Mouse (Mus musculus) ovary, postnatal 36 days (tissue): ENCODE results near the gene P2rx1.

Experiments used
- DNase-seq: peaks from one replicate; pipeline ENCODE4 v3.0.0; 2022; ENCODE audit warnings: low spot score, mixed read lengths

P2rx1 gene

DNA sequence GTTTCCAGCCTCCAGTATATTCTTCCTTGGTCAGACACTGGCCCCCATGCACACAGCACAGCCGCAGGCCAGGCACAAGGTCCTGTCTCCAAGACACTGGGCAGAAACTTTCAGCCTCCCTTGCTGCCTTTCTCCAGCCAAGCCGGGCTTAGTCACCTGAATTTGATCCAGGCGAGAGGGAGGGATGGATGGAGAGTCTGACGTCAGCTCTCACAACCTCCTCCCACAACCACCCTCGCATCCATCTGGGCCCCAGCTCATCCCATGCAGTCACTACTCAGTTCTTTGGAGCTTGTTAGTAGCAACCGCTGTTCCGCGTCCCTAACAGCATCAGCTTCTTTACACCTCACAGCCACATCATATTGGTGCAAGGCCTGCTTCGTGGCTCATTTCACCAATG, 24.2 kb downstream of the P2rx1 start:
- DNase-seq, result peak; percentile 20

- no peak for DNase-seq
These were observed 24.9 kb downstream of the P2rx1 start for GRCm38 (mm10) chr11:73023827-73024226.

DNA sequence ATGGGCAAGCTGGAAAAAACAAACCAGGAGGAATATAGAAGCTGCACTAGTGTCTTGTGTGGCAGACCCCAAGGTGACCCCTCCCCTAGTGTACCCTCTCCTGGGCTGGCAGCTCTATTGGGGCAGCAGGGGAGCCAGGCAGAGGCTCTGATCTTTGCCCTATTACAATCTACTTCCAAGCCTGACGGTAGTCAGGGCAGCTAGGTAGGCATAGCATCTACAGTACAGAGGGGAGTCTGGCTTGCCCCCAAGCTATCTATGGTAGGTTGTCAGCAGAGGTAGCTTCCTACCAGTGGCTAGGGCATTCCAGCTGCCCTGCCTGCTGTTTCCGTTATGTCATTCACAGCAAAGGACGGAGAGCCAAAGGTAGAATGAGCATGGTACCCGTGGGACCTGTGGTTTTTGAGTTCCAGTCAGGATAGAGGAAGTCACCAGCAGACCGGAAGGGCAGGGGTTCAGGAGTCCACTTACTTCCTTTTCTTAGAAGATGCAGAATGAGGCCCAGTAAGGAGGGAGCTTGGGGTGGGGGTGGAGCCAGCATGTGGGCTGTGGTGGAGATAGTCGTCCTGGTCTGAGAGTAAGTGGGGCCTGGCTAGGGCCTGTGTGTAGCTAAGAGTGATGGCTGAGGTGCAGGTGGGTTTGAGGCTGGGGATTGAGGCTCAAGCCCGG, 25.5 kb downstream of the P2rx1 start:
- DNase-seq, result no peak

GRCm38 (mm10) chr11:73026961-73027360, 28.1 kb downstream of the P2rx1 start:
- no peak for DNase-seq

GRCm38 (mm10) chr11:73030821-73031498, 32.1 kb downstream of the P2rx1 start:
- DNase-seq, result peak; percentile 81

GRCm38 (mm10) chr11:73031536-73031935, 32.6 kb downstream of the P2rx1 start:
- DNase-seq, result no peak

- no peak for DNase-seq
These were observed 37.2 kb downstream of the P2rx1 start for GRCm38 (mm10) chr11:73036077-73036476.

GRCm38 (mm10) chr11:73036889-73037288, 38.0 kb downstream of the P2rx1 start:
- no peak for DNase-seq

DNA sequence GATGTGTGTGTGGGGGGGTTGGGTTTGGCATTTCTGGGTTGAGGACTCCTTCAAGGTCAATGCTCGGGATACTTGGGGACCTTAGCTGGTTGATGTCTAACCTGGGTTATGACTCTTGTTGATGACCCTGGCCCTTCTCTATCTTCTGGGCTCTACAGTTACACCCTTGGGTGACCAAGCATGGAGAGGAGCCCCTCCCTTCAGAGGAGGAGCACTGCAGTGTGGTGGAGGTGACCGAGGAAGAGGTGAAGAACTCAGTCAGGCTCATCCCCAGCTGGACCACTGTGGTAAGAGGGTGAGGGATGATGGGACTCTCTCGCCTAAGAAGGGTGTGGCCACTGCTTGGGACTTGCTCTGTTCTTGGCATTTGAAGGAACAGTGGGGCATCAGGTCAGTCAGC, 38.8 kb downstream of the P2rx1 start:
- no peak for DNase-seq

GRCm38 (mm10) chr11:73039102-73039799, 40.3 kb downstream of the P2rx1 start:
- peak; percentile 38 for DNase-seq

- DNase-seq, result no peak
These were observed 45.4 kb downstream of the P2rx1 start for GRCm38 (mm10) chr11:73044229-73044755.

GRCm38 (mm10) chr11:73044789-73045188, 45.9 kb downstream of the P2rx1 start:
- no peak for DNase-seq

DNA sequence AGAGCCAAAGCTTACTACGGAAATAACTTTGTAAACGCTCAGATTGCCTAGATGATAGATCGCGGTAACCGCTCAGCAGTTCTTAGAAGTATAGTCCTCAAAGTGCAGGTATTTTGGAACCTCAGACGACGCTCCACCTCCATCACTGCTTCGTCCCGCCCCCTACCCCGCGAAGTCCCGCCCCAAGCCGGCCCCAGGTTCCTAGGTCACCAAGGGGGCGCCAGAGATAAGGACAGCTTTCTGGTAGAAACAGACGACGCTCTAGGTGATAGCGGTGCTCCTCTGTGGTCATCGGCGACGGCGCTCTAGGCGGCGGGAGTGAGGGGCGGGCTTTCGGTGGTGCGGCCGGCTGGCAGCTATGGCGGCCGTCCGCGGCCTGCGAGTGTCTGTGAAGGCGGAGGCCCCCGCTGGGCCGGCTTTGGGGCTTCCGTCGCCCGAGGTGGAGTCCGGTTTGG, 48.7 kb downstream of the P2rx1 start, which contains the start of gene Ncbp3:
TSS of gene Ncbp3 (plus strand) at position 242 of the 455 bp plus-strand sequence.
- DNase-seq, result peak; percentile 97

- no peak for DNase-seq
These were observed 49.4 kb downstream of the P2rx1 start for GRCm38 (mm10) chr11:73048030-73048876.

DNA sequence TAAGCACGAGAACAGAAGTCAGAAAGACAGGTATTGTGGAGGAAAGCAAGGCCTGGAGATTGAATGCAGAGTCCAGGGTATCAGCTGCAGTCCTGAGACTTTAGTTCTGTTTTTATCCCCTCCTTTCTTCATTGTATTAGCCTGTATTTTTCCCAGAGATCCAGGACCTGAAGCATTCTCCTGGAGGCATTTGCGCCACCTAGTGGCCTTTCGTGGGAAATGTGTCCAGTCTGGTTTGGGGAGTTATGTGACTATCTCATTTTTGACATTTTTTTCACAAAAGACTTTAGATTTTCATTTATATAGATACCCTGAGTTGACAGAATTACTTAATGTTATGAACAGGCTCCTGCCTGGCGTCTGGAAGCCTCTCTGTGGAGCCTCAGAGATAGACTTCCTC, 50.4 kb downstream of the P2rx1 start:
- peak; percentile 70 for DNase-seq

DNA sequence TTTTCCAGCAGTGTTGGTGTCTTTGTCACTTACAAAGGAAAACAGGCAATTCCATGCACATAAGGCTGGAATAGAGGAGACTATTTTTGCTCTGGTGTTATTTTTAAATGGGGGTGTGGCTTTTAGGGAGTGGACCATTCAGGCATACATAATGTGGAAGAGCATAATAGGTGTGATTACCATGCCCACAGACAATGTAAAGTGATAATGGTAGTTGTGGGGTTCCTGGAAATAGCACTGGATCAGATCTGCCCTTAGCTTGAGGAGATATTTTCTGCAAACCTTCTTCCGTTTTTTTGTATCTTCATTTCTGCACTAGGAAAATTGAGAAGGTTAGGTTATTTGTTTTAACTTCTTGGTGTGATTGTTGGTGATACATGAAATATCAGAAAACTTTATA, 53.9 kb downstream of the P2rx1 start:
- no peak for DNase-seq

DNA sequence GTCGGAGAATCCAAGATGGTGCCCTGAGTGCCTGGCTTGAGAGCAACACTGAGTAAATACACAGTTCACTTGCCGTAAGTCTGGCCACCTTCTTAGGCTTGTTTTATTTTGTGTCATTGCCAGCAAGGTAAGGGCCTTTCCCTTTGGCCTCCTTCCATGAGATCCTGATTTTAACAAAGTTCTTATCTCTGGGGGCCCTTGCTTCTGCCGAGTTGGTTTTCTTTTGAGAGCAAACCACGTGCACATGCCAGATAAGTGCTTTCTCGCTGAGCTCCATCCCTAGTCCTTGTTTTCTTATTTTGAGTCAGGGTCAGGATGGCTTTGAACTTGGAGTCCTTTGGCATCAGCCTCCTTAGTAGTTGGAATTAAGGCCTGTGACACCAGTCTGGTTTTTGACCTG, 58.8 kb downstream of the P2rx1 start:
- DNase-seq, result no peak

- DNase-seq, result no peak
These were observed 60.7 kb downstream of the P2rx1 start for GRCm38 (mm10) chr11:73059630-73060029.

DNA sequence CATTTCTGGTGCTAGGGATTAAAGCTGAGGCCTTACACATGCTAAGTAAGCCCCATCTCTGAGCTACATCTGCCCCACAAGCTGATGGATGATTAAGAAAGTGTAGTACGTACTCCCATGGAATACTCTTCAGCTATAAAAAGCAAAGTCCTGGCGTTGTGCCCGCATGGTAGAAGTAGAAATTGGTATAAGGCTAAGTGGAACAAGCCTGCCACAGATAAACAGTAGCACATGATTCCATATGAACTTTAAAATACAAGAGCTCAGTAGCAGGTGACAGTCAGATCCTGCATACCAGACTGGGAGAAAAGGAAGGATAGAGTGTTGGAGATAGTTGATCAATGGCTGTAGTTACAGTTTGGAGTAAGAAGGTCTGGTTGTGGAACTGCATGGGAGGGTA, 62.5 kb downstream of the P2rx1 start:
- DNase-seq, result no peak
